Mouse (Mus musculus) MEL (cell line): ENCODE results near the gene Pmfbp1. TPM values are rescaled to one million over a fixed set of nuclear protein-coding genes. Genes with fewer than 3 reads are reported as not detected.

Experiments used
- DNase-seq: peaks from one replicate; pipeline ENCODE4 v3.0.0; 2011; ENCODE audit warnings: low read depth, low spot score
- H3K27ac ChIP-seq: 2 replicates; pipeline ENCODE4 v1.5.1; 2012; ENCODE audit warnings: low read depth, mild to moderate bottlenecking, control low read depth, low read length, moderate library complexity; ENCODE audit not compliant: control insufficient read depth
- H3K27me3 ChIP-seq, 2 experiments: fragments of 150-350 bp in 1 of 2; sonication (generic) in 1 of 2; 2 replicates each; pipeline ENCODE4 v1.6.1; 2012; ENCODE audit warnings: low read length in 2 of 2, mild to moderate bottlenecking in 2 of 2, improper control_type of control experiment in 1 of 2, moderate library complexity in 1 of 2; ENCODE audit not compliant: insufficient read depth in 2 of 2, control insufficient read depth in 1 of 2
- H3K36me3 ChIP-seq, 2 experiments: 2 replicates each; pipeline ENCODE4 v1.6.1; 2012 to 2014; ENCODE audit warnings: low read length in 2 of 2, improper control_type of control experiment in 1 of 2, inconsistent platforms in 1 of 2, mild to moderate bottlenecking in 1 of 2; ENCODE audit not compliant: insufficient read depth in 2 of 2, control insufficient read depth in 1 of 2
- H3K4me1 ChIP-seq, 2 experiments: fragments of 150-350 bp in 1 of 2; sonication (generic) in 1 of 2; 2 replicates each; pipeline ENCODE4 v1.6.1; 2012; ENCODE audit warnings: low read length in 2 of 2, improper control_type of control experiment in 1 of 2, mild to moderate bottlenecking in 1 of 2; ENCODE audit not compliant: insufficient read depth in 2 of 2, control insufficient read depth in 1 of 2
- H3K4me3 ChIP-seq, 2 experiments: fragments of 150-350 bp in 1 of 2; sonication (generic) in 1 of 2; 2 replicates each; pipeline ENCODE4 v1.5.1; 2012; ENCODE audit warnings: low read depth in 2 of 2, low read length in 2 of 2, mild to moderate bottlenecking in 2 of 2, moderate library complexity in 2 of 2, control low read depth in 1 of 2, improper control_type of control experiment in 1 of 2; ENCODE audit not compliant: control insufficient read depth in 1 of 2, insufficient read depth in 1 of 2
- H3K79me2 ChIP-seq: 2 replicates; pipeline ENCODE4 v1.6.1; 2012; ENCODE audit warnings: mild to moderate bottlenecking, low read length, moderate library complexity; ENCODE audit not compliant: control insufficient read depth, poor library complexity, insufficient read depth
- H3K9ac ChIP-seq: 2 replicates; pipeline ENCODE4 v1.6.1; 2012; ENCODE audit warnings: low read depth, mild to moderate bottlenecking, control low read depth, low read length, moderate library complexity; ENCODE audit not compliant: control insufficient read depth, poor library complexity, severe bottlenecking
- H3K9me3 ChIP-seq: fragments of 150-350 bp; sonication (generic); replicated peaks from 2 replicates; pipeline ENCODE4 v1.6.1; 2012; ENCODE audit warnings: mild to moderate bottlenecking, low read length, improper control_type of control experiment, moderate library complexity; ENCODE audit not compliant: insufficient read depth
- BHLHE40 ChIP-seq: IDR thresholded peaks from 2 replicates; pipeline ENCODE4 v1.6.1; 2012; ENCODE audit warnings: low read depth, mild to moderate bottlenecking, inconsistent platforms, low read length, improper control_type of control experiment, borderline replicate concordance
- CHD1 ChIP-seq: IDR thresholded peaks from 2 replicates; pipeline ENCODE4 v1.6.1; 2012; ENCODE audit warnings: low read depth, mild to moderate bottlenecking, inconsistent platforms, low read length, improper control_type of control experiment
- ELF1 ChIP-seq: IDR thresholded peaks from 2 replicates; pipeline ENCODE4 v1.6.1; 2014; ENCODE audit warnings: low read depth, mild to moderate bottlenecking, inconsistent platforms, low read length, improper control_type of control experiment, moderate library complexity
- EP300 ChIP-seq, 2 experiments: IDR thresholded peaks; 2 replicates each; pipeline ENCODE4 v1.6.1; 2011; ENCODE audit warnings: improper control_type of control experiment in 2 of 2, low read length in 2 of 2, low read depth in 1 of 2, mild to moderate bottlenecking in 1 of 2
- ETS1 ChIP-seq: IDR thresholded peaks from 2 replicates; pipeline ENCODE4 v1.6.1; 2012; ENCODE audit warnings: low read depth, mild to moderate bottlenecking, inconsistent platforms, low read length, improper control_type of control experiment, moderate library complexity
- GATA1 ChIP-seq: IDR thresholded peaks from 2 replicates; pipeline ENCODE4 v1.6.1; 2011; ENCODE audit warnings: low read depth, low read length, improper control_type of control experiment
- KAT2A ChIP-seq: conservative IDR thresholded peaks from 2 replicates; pipeline ENCODE4 v1.6.1; 2012; ENCODE audit warnings: low read depth, low read length, improper control_type of control experiment, inconsistent platforms
- MAZ ChIP-seq: IDR thresholded peaks from 2 replicates; pipeline ENCODE4 v1.6.1; 2012; ENCODE audit warnings: low read depth, mild to moderate bottlenecking, inconsistent platforms, low read length, improper control_type of control experiment
- MEF2A ChIP-seq: IDR thresholded peaks from 2 replicates; pipeline ENCODE4 v1.6.1; 2014; ENCODE audit warnings: low read depth, mild to moderate bottlenecking, inconsistent platforms, low read length, improper control_type of control experiment; ENCODE audit not compliant: poor library complexity, insufficient replicate concordance, severe bottlenecking; ENCODE audit errors: extremely low read depth
- MYB ChIP-seq: IDR thresholded peaks from 2 replicates; pipeline ENCODE4 v1.6.1; 2011; ENCODE audit warnings: mild to moderate bottlenecking, low read depth, low read length, improper control_type of control experiment
- NELFE ChIP-seq: IDR thresholded peaks from 2 replicates; pipeline ENCODE4 v1.6.1; 2011; ENCODE audit warnings: low read depth, low read length, improper control_type of control experiment
- NRF1 ChIP-seq: IDR thresholded peaks from 2 replicates; pipeline ENCODE4 v1.6.1; 2014; ENCODE audit warnings: low read depth, mild to moderate bottlenecking, inconsistent platforms, low read length, improper control_type of control experiment, moderate library complexity; ENCODE audit not compliant: poor library complexity, insufficient read depth, severe bottlenecking
- POLR2A ChIP-seq, 2 experiments: IDR thresholded peaks; 2 replicates each; pipeline ENCODE4 v1.6.1; 2011 to 2012; ENCODE audit warnings: low read length in 2 of 2, mild to moderate bottlenecking in 2 of 2, control low read depth in 1 of 2, improper control_type of control experiment in 1 of 2, low read depth in 1 of 2, moderate library complexity in 1 of 2; ENCODE audit not compliant: control insufficient read depth in 1 of 2, insufficient read depth in 1 of 2, poor library complexity in 1 of 2
- POLR2AphosphoS5 ChIP-seq: IDR thresholded peaks from 2 replicates; pipeline ENCODE4 v1.6.1; 2012; ENCODE audit warnings: low read depth, borderline replicate concordance, mild to moderate bottlenecking, inconsistent platforms, low read length, moderate library complexity, mixed read lengths
- RAD21 ChIP-seq: IDR thresholded peaks from 2 replicates; pipeline ENCODE4 v1.6.1; 2011; ENCODE audit warnings: mild to moderate bottlenecking, low read depth, low read length, improper control_type of control experiment
- SIN3A ChIP-seq: IDR thresholded peaks from 2 replicates; pipeline ENCODE4 v1.6.1; 2012; ENCODE audit warnings: low read length, improper control_type of control experiment, inconsistent platforms
- SMC3 ChIP-seq: IDR thresholded peaks from 2 replicates; pipeline ENCODE4 v1.6.1; 2011; ENCODE audit warnings: low read depth, low read length, improper control_type of control experiment
- TBP ChIP-seq: IDR thresholded peaks from 2 replicates; pipeline ENCODE4 v1.8.0; 2011; ENCODE audit warnings: low read depth, low read length, improper control_type of control experiment
- TCF12 ChIP-seq: IDR thresholded peaks from 2 replicates; pipeline ENCODE4 v1.6.1; 2014; ENCODE audit warnings: low read depth, mild to moderate bottlenecking, inconsistent platforms, low read length, improper control_type of control experiment, moderate library complexity
- UBTF ChIP-seq: IDR thresholded peaks from 2 replicates; pipeline ENCODE4 v1.6.1; 2012; ENCODE audit warnings: low read depth, mild to moderate bottlenecking, inconsistent platforms, low read length, improper control_type of control experiment, moderate library complexity, borderline replicate concordance; ENCODE audit not compliant: insufficient read depth
- USF2 ChIP-seq, 2 experiments: IDR thresholded peaks; 2 replicates each; pipeline ENCODE4 v1.6.1; 2011 to 2012; ENCODE audit warnings: improper control_type of control experiment in 2 of 2, low read length in 2 of 2, borderline replicate concordance in 1 of 2, inconsistent platforms in 1 of 2, low read depth in 1 of 2, mild to moderate bottlenecking in 1 of 2; ENCODE audit not compliant: insufficient read depth in 1 of 2
- ZC3H11A ChIP-seq: IDR thresholded peaks from 2 replicates; pipeline ENCODE4 v1.6.1; 2012; ENCODE audit warnings: low read depth, mild to moderate bottlenecking, inconsistent platforms, low read length, improper control_type of control experiment
- ZMIZ1 ChIP-seq: IDR thresholded peaks from 2 replicates; pipeline ENCODE4 v1.6.1; 2012; ENCODE audit warnings: low read depth, mild to moderate bottlenecking, inconsistent platforms, low read length, improper control_type of control experiment, moderate library complexity
- ZNF384 ChIP-seq: IDR thresholded peaks from 2 replicates; pipeline ENCODE4 v1.6.1; 2012; ENCODE audit warnings: low read depth, mild to moderate bottlenecking, inconsistent platforms, low read length, improper control_type of control experiment
- polyA plus RNA-seq, 2 experiments: library from polyadenylated mRNA; stranded (reverse) in 1 of 2; unstranded in 1 of 2; fragments of >175 nt in 1 of 2; fragments of >200 nt in 1 of 2; gene quantifications; 2 replicates each; pipeline versions ENCODE4 v1.2.1 to v1.2.4; 2012; ENCODE audit warnings: low replicate concordance in 2 of 2, low read depth in 1 of 2; ENCODE audit not compliant: insufficient read length in 2 of 2, insufficient read depth in 1 of 2, missing spikeins in 1 of 2
- total RNA-seq: library from RNA; depleted of rRNA; stranded (reverse); fragments of 300-350 nt; gene quantifications from 2 replicates; pipeline ENCODE4 v1.2.3, GENCODE M21; 2012

Pmfbp1 gene
- total and polyA plus RNA-seq, 3 experiments = 0.23 to 0.40 TPM; not detected in 1

GRCm38 (mm10) chr8:109536703-109537102, 42.9 kb downstream of the Pmfbp1 start (continued):
- TF ChIP-seq USF2 (IDR thresholded peaks at IDR 0.05; ENCODE audit: borderline replicate concordance in 1 of 2, insufficient read depth in 1 of 2, low read depth in 1 of 2, low read length in 2 of 2) (no peak), KAT2A (no peak), ZNF384 (no peak), EP300 (IDR thresholded peaks at IDR 0.05; ENCODE audit: low read depth in 1 of 2, low read length in 2 of 2) (no peak), ZC3H11A (peak; percentile 68), MYB (no peak), TCF12 (0 out of 2 replicates have a peak, but pooled peaks have one; percentile 3), UBTF (no peak), BHLHE40 (no peak), MAZ (0 out of 2 replicates have a peak, but pooled peaks have one; percentile 35), ELF1 (no peak), MEF2A (no peak)

DNA sequence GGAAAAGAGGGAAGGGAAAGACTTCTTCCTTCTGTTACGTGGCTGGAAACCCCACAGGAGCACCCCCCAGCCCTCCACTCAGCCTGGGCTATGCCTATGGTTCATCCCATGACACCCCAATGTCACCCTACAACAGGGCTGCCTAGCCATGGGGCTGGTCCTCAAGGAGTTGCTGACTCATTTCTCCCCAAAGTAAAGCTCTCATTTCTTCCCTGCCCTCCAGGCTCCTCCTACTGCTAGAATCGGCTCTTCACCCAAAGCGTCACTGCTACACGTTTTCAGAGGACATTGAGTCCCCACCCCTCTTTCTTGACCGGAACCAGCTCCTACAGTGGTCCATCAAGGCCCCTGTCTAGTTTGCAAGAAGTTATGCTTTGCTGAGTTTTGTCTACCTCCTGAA, 48.3 kb downstream of the Pmfbp1 start:
- TF ChIP-seq MEF2A = no peak
- TF ChIP-seq RAD21 = no peak
- TF ChIP-seq SMC3 = no peak
- no peak for TF ChIP-seq GATA1
- no peak for TF ChIP-seq POLR2AphosphoS5
- no peak for TF ChIP-seq USF2 (IDR thresholded peaks at IDR 0.05; ENCODE audit: borderline replicate concordance in 1 of 2, insufficient read depth in 1 of 2, low read depth in 1 of 2, low read length in 2 of 2)
- no peak for TF ChIP-seq EP300 (IDR thresholded peaks at IDR 0.05; ENCODE audit: low read depth in 1 of 2, low read length in 2 of 2)
- TF ChIP-seq NRF1 = no peak
- TF ChIP-seq SIN3A = no peak
- no peak for TF ChIP-seq POLR2A (IDR thresholded peaks at IDR 0.05; ENCODE audit: control insufficient read depth in 1 of 2, insufficient read depth in 1 of 2, low read depth in 1 of 2, low read length in 2 of 2, poor library complexity in 1 of 2)
- TF ChIP-seq UBTF = no peak
- TF ChIP-seq BHLHE40 = no peak
- no peak for TF ChIP-seq CHD1
- TF ChIP-seq ZMIZ1 = no peak
- TF ChIP-seq ETS1 = no peak
- no peak for TF ChIP-seq TBP
- TF ChIP-seq NELFE = no peak
- no peaks in the 10 kb centered on the region for H3K27me3 ChIP-seq
- no peak overlapping the region for H3K4me3 ChIP-seq
- peaks cover 0 to 3% of the 10 kb centered on the region in 2 experiments; a peak in 2 of 4 replicates for H3K36me3 ChIP-seq
- H3K27ac ChIP-seq = no peak overlapping the region
- no peak for DNase-seq
- H3K4me1 ChIP-seq = peaks cover 0 to 16% of the 10 kb centered on the region in 2 experiments; a peak in 2 of 4 replicates
- no peaks in the 10 kb centered on the region for H3K79me2 ChIP-seq
- H3K9ac ChIP-seq = no peak overlapping the region
- no peaks in the 10 kb centered on the region for H3K9me3 ChIP-seq
